Mouse (Mus musculus) neural tube, embryonic 11.5 days (tissue): ENCODE results near the gene Rmnd1. TPM values are rescaled to one million over a fixed set of nuclear protein-coding genes. Genes with fewer than 3 reads are reported as not detected.

Source experiments
- ATAC-seq: fragments of 200-750 bp; cut with Nextera tagmentation; 2 replicates; pipeline ENCODE4 v1.8.0; 2017; ENCODE audit warnings: moderate number of reproducible peaks, mild to moderate bottlenecking, moderate TSS enrichment, moderate library complexity; ENCODE audit not compliant: insufficient read depth, low FRiP score, low TSS enrichment
- DNase-seq: peaks from one replicate; pipeline ENCODE4 v3.0.0-alpha.2; 2015; ENCODE audit warnings: low spot score
- H3K27ac ChIP-seq: fragments of 300-500 bp; sonication (generic); 2 replicates; pipeline ENCODE4 v1.5.1; 2014; ENCODE audit warnings: low read depth, mild to moderate bottlenecking, low read length
- H3K27me3 ChIP-seq: fragments of 300-500 bp; sonication (generic); 2 replicates; pipeline ENCODE4 v1.6.1; 2014; ENCODE audit warnings: mild to moderate bottlenecking, low read length, mixed read lengths; ENCODE audit not compliant: control insufficient read depth, insufficient read depth
- H3K36me3 ChIP-seq: fragments of 300-500 bp; sonication (generic); 2 replicates; pipeline ENCODE4 v1.6.1; 2014; ENCODE audit warnings: mild to moderate bottlenecking, low read length, moderate library complexity, mixed read lengths; ENCODE audit not compliant: control insufficient read depth, insufficient read depth
- H3K4me1 ChIP-seq: fragments of 300-500 bp; sonication (generic); 2 replicates; pipeline ENCODE4 v1.6.1; 2014; ENCODE audit warnings: low read length, mixed read lengths; ENCODE audit not compliant: control insufficient read depth, insufficient read depth
- H3K4me2 ChIP-seq: fragments of 300-500 bp; sonication (generic); 2 replicates; pipeline ENCODE4 v1.6.1; 2014; ENCODE audit warnings: low read depth, mild to moderate bottlenecking, moderate library complexity
- H3K4me3 ChIP-seq: fragments of 300-500 bp; sonication (generic); 2 replicates; pipeline ENCODE4 v1.5.1; 2014; ENCODE audit warnings: low read depth, low read length
- H3K9ac ChIP-seq: fragments of 300-500 bp; sonication (generic); 2 replicates; pipeline ENCODE4 v1.6.1; 2014; ENCODE audit warnings: mild to moderate bottlenecking, low read length
- H3K9me3 ChIP-seq: fragments of 300-500 bp; sonication (generic); 2 replicates; pipeline ENCODE4 v1.6.1; 2016; ENCODE audit warnings: low read length; ENCODE audit not compliant: control insufficient read depth
- WGBS: fragments of 180-500 bp; shearing (Covaris S2); extraction: QIAGEN DNeasy Blood & Tissue Kit; methylation state at CpG from one replicate; pipeline ENCODE4 v1.1.7; 2014; 5-methylcytosine and 5-hydroxymethylcytosine counted together
- polyA plus RNA-seq: library from polyadenylated mRNA; unstranded; fragments of >200 nt; fragmentation: Nextera tagmentation; extraction: Ambion mirVana; gene quantifications from 2 replicates; pipeline ENCODE4 v1.2.1, GENCODE M21; 2014

Gene Rmnd1
- 47.6 and 49.7 TPM in 2 replicates for polyA plus RNA-seq

- no peaks in the 10 kb centered on the region for H3K9me3 ChIP-seq
- peak; percentile 95 for ATAC-seq
- peak within 1 kb of the TSS; percentile 64 for H3K4me2 ChIP-seq
- peak; percentile 94 for DNase-seq
- no peaks in the 10 kb centered on the region for H3K27me3 ChIP-seq
- peak within 1 kb of the TSS; percentile 55 for H3K4me3 ChIP-seq
- no peaks in the 10 kb centered on the region; the same call in 1 of the 2 replicates for H3K36me3 ChIP-seq
- H3K4me1 ChIP-seq: 0 out of 2 replicates have a peak, but pooled peaks cover 3% of the 10 kb centered on the region
- WGBS: under 1% methylated on average over 63 of the region's 75 CpGs
- H3K27ac ChIP-seq: peak within 1 kb of the TSS; percentile 57; the same call in 1 of the 2 replicates
- H3K9ac ChIP-seq: peak within 1 kb of the TSS; percentile 73
Observed at GRCm38 (mm10) chr10:4432123-4432931, at the start of gene Rmnd1, which contains the start of gene Armt1. Rmnd1 (minus strand) TSS chr10:4432388. Armt1 (plus strand) TSS chr10:4432467.

GRCm38 (mm10) chr10:4481695-4482094 lies 49.5 kb upstream of the Rmnd1 start:
- 84% methylated on average over 8 of the region's 8 CpGs for WGBS
- Histone ChIP-seq H3K27ac (no peak overlapping the region), H3K27me3 (no peaks in the 10 kb centered on the region), H3K36me3 (no peaks in the 10 kb centered on the region), H3K9ac (no peak overlapping the region), H3K4me2 (no peak overlapping the region), H3K9me3 (no peaks in the 10 kb centered on the region), H3K4me1 (no peaks in the 10 kb centered on the region), H3K4me3 (no peak overlapping the region)
- DNase-seq (no peak), ATAC-seq (no peak)

- Histone ChIP-seq H3K27me3 (no peaks in the 10 kb centered on the region), H3K9me3 (no peaks in the 10 kb centered on the region), H3K9ac (no peak overlapping the region), H3K4me2 (no peak overlapping the region), H3K4me3 (no peak overlapping the region), H3K4me1 (no peaks in the 10 kb centered on the region), H3K36me3 (no peaks in the 10 kb centered on the region), H3K27ac (no peak overlapping the region)
- DNase-seq (no peak), ATAC-seq (no peak)
- WGBS: 71% methylated on average over 3 of the region's 3 CpGs
Observed at GRCm38 (mm10) chr10:4480929-4481328, 48.7 kb upstream of the Rmnd1 start.

GRCm38 (mm10) chr10:4476604-4477003 lies 44.4 kb upstream of the Rmnd1 start:
- DNase-seq (no peak), ATAC-seq (no peak)
- no peaks in the 10 kb centered on the region for H3K27me3 ChIP-seq
- H3K9me3 ChIP-seq: no peaks in the 10 kb centered on the region
- no peak overlapping the region for H3K4me3 ChIP-seq
- no peaks in the 10 kb centered on the region for H3K4me1 ChIP-seq
- no peak overlapping the region for H3K27ac ChIP-seq
- H3K36me3 ChIP-seq: no peaks in the 10 kb centered on the region
- WGBS: 92% methylated on average over 5 of the region's 5 CpGs
- H3K4me2 ChIP-seq: no peak overlapping the region
- no peak overlapping the region for H3K9ac ChIP-seq

- H3K27me3 ChIP-seq: no peaks in the 10 kb centered on the region
- ATAC-seq: no peak
- 90% methylated on average over 3 of the region's 3 CpGs for WGBS
- no peak overlapping the region for H3K27ac ChIP-seq
- H3K9me3 ChIP-seq: no peaks in the 10 kb centered on the region
- DNase-seq: no peak
- no peak overlapping the region for H3K9ac ChIP-seq
- H3K4me1 ChIP-seq: no peaks in the 10 kb centered on the region
- H3K4me2 ChIP-seq: no peak overlapping the region
- no peak overlapping the region for H3K4me3 ChIP-seq
- H3K36me3 ChIP-seq: no peaks in the 10 kb centered on the region
Observed at GRCm38 (mm10) chr10:4475431-4475830, 43.2 kb upstream of the Rmnd1 start.

- DNase-seq: no peak
- no peak for ATAC-seq
- H3K4me3 ChIP-seq: no peak overlapping the region
- H3K9me3 ChIP-seq: no peaks in the 10 kb centered on the region
- no peak overlapping the region for H3K9ac ChIP-seq
- H3K4me2 ChIP-seq: no peak overlapping the region
- H3K27ac ChIP-seq: no peak overlapping the region
- H3K36me3 ChIP-seq: no peaks in the 10 kb centered on the region
- no peaks in the 10 kb centered on the region for H3K4me1 ChIP-seq
- 91% methylated on average over 11 of the region's 11 CpGs for WGBS
- no peaks in the 10 kb centered on the region for H3K27me3 ChIP-seq
Observed at GRCm38 (mm10) chr10:4473591-4473993, 41.4 kb upstream of the Rmnd1 start.

- no peak overlapping the region for H3K9ac ChIP-seq
- H3K27ac ChIP-seq: no peak overlapping the region
- H3K9me3 ChIP-seq: no peaks in the 10 kb centered on the region
- no peak overlapping the region for H3K4me3 ChIP-seq
- no peak overlapping the region for H3K4me2 ChIP-seq
- ATAC-seq: no peak
- H3K27me3 ChIP-seq: no peaks in the 10 kb centered on the region
- H3K36me3 ChIP-seq: no peaks in the 10 kb centered on the region
- DNase-seq: no peak
- WGBS: 88% methylated on average over 3 of the region's 3 CpGs
- no peaks in the 10 kb centered on the region for H3K4me1 ChIP-seq
Observed at GRCm38 (mm10) chr10:4469406-4469805, 37.2 kb upstream of the Rmnd1 start.

- 91% methylated on average over 7 of the region's 7 CpGs for WGBS
- Histone ChIP-seq H3K4me3 (no peak overlapping the region), H3K4me2 (no peak overlapping the region), H3K9ac (no peak overlapping the region), H3K4me1 (no peaks in the 10 kb centered on the region), H3K27me3 (no peaks in the 10 kb centered on the region), H3K27ac (no peak overlapping the region), H3K36me3 (no peaks in the 10 kb centered on the region), H3K9me3 (no peaks in the 10 kb centered on the region)
- DNase-seq (no peak), ATAC-seq (no peak)
Observed at GRCm38 (mm10) chr10:4465799-4466198, 33.6 kb upstream of the Rmnd1 start.

GRCm38 (mm10) chr10:4460201-4460600 lies 28.0 kb upstream of the Rmnd1 start:
- Histone ChIP-seq H3K36me3 (peaks cover under 1% of the 10 kb centered on the region; the same call in 1 of the 2 replicates), H3K27ac (no peak overlapping the region), H3K4me3 (no peak overlapping the region), H3K4me1 (no peaks in the 10 kb centered on the region), H3K9ac (no peak overlapping the region), H3K27me3 (no peaks in the 10 kb centered on the region), H3K9me3 (no peaks in the 10 kb centered on the region), H3K4me2 (no peak overlapping the region)
- WGBS: 97% methylated on average over 2 of the region's 2 CpGs
- DNase-seq: no peak
- no peak for ATAC-seq
